Mouse (Mus musculus): ENCODE measurements at regions not wholly inside any gene's neighbourhood (a gene's known extent, or its start where the extent isn't known, plus 50 kb on each side); places are given as distances from the start of the nearest gene placed in this dataset.
"Not testable (repeated sequence)": the region's sequence is repeated elsewhere in the genome, so short reads cannot be mapped to it uniquely, and the experiment has no call there.

DNA sequence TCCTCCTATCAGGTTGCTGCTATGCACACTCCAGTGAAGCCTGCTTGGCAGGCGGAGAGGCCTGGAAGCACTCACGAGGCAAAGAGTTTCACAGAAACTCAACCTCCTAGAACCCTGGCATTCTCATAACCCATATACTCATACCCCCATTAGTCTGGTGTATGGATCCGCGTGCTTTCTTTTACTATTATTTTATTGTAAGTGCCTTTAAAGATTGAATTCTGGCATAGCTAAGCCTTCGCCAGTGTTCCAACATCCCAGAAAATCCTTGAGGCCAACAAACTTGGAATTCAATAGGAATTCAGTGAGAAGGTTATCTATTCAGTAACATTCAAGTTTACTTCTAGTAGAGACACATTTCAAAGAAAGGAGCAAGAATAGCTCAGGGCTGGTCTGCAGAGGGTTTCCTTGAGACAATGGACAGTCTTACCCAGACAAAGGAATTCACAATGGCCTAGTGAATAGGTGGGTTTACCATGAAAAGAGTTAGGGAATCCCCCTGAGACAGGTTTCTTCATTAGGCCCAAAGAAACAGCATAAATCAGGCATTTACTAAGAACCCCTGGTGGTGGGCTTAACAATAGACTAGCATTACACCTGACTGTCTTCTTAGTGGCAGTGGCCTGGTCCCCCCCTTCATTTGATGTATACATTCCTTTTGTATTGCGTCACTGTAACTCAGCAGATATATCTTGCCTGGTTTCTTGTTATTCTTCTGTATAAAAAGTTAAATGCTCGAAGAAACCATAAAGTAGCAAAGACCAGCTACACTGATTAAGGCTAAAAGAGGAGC lies 80.8 kb upstream of the Gm15446 start:
- H3K27ac ChIP-seq; H3K27me3 ChIP-seq; H3K9me3 ChIP-seq; H3K4me2 ChIP-seq; H3K4me3 ChIP-seq; H3K9ac ChIP-seq; H3K4me1 ChIP-seq; H3K36me3 ChIP-seq; ATAC-seq (ENCODE audit: insufficient number of reproducible peaks, low FRiP score, low TSS enrichment, low read depth): not testable (repeated sequence)
- 88% methylated on average over 7 of the region's 7 CpGs for WGBS

DNA sequence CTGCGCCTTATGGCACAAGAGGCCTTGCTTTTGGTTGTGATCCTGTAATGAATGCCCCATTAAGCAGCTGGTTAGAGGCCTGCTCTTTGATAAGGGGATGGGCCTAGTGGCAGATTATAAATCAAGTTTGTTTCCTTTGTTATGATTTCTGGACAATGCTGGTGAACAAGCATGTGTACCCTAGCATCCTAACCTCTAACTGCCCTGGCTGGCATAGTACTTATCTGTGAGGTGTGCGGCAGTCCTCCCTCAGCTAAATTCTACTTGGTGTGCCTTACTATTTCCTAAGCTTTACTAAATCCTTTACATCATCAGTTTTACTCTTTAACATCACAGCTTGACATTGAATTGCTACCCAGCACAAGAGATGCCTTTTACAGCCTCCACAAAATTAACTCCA lies 79.0 kb upstream of the Gm15446 start:
- not testable (repeated sequence) for H3K9me3 ChIP-seq; ATAC-seq (ENCODE audit: insufficient number of reproducible peaks, low FRiP score, low TSS enrichment, low read depth); H3K4me1 ChIP-seq; H3K27me3 ChIP-seq; H3K36me3 ChIP-seq; H3K9ac ChIP-seq; H3K27ac ChIP-seq
- peak overlapping the region; percentile 42 for H3K4me3 ChIP-seq
- WGBS, result 86% methylated on average over 2 of the region's 2 CpGs
- peak overlapping the region; percentile 41 for H3K4me2 ChIP-seq

DNA sequence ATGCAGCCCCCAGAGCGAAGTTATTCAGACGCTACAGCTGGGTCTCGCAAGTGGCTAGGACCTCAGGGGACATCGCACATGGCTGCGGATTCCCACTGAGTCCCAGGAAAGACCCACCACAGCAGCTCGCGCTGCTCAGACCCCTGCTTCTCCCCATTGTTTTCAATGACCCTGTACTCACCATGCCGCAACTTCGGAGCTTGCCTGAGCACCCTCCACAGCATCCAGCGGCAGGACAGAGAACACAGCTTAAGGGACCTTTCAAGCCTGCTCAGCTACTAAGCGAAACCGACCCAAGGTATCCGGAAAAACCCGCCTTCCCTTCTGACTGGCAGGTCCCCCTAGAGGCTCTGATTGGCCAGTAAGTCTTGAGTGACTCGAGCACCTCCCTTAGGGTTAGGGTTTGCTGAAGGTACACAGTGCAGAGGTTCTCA lies 78.4 kb upstream of the Gm15446 start:
- 0 out of 2 replicates have a peak, but pooled peaks have one; percentile 35 for ATAC-seq (ENCODE audit: insufficient number of reproducible peaks, low FRiP score, low TSS enrichment, low read depth)
- peak overlapping the region; percentile 42 for H3K4me3 ChIP-seq
- 6% methylated on average over 15 of the region's 15 CpGs for WGBS
- no peaks in the 10 kb centered on the region for H3K9me3 ChIP-seq
- no peak overlapping the region for H3K27ac ChIP-seq
- H3K9ac ChIP-seq, result no peak overlapping the region
- peak overlapping the region; percentile 41 for H3K4me2 ChIP-seq
- H3K27me3 ChIP-seq, result no peaks in the 10 kb centered on the region
- H3K4me1 ChIP-seq, result no peaks in the 10 kb centered on the region
- no peaks in the 10 kb centered on the region for H3K36me3 ChIP-seq

DNA sequence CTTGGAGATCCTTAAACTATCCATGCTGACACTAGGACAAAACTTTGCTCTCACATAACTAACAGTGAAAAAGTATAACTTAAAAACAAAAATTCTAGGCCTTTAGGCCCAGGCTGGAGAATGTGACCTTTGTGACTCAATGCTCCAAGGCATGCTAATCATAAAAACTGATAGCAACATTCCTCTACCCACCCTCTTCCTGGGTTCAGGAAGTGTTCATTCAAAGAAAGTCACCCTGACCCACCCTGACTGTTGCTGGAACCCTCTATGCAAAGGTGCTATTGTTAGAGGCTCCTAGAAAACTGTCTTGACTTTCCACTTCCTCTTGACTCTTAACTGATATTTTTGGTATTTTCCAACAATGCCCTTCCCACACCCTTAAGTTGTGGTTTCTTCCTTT lies 72.0 kb upstream of the Gm15446 start:
- H3K27ac ChIP-seq; H3K9ac ChIP-seq; H3K27me3 ChIP-seq; H3K9me3 ChIP-seq; H3K4me2 ChIP-seq; ATAC-seq (ENCODE audit: insufficient number of reproducible peaks, low FRiP score, low TSS enrichment, low read depth); H3K4me1 ChIP-seq; H3K36me3 ChIP-seq; H3K4me3 ChIP-seq: not testable (repeated sequence)

DNA sequence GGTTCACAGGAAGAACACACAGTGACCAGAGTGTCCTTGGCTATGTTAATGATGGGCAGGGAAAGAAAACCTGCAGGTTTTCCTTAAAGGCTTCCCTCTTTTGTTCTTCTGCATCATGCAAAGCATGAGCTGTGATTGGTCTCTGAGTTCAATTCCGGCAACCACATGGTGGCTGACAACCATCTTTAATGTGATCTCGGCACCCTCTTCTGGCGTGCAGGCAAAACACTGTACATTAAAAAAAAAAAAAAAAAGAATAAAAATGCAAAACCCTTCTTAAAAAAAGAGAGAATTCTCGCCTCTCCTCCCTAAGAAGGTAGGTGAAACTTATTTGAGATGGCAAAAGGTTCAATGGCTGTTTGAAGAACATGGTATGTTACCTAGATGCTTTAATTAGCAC lies 62.8 kb upstream of the Gm15446 start:
- ATAC-seq (ENCODE audit: insufficient number of reproducible peaks, low FRiP score, low TSS enrichment, low read depth), result no peak
- Histone ChIP-seq H3K27ac (no peak overlapping the region), H3K9me3 (no peaks in the 10 kb centered on the region), H3K4me3 (no peak overlapping the region), H3K36me3 (no peaks in the 10 kb centered on the region), H3K4me1 (no peaks in the 10 kb centered on the region), H3K4me2 (no peak overlapping the region), H3K9ac (no peak overlapping the region), H3K27me3 (no peaks in the 10 kb centered on the region)
- 83% methylated on average over 4 of the region's 4 CpGs for WGBS

DNA sequence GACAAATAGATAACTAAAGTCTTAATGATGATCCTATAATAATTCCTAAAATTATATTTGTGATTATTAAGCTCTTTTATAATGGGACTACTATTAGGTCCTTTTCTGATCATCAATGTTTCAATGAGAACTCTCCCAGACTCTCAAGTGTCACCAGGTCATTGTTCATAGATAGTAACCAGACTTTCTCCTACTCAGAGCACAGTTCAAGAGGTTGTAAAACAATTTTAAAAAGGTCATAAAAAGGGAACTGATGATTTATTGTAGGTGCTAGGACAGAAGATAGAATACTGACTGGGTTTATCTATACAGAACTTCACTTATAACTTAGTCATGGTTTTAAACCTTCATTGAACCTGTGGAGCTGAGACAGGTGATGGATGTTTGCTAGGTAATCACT lies 58.7 kb upstream of the Gm15446 start:
- not testable (repeated sequence) for ATAC-seq (ENCODE audit: insufficient number of reproducible peaks, low FRiP score, low TSS enrichment, low read depth); H3K9me3 ChIP-seq; H3K27ac ChIP-seq; H3K4me1 ChIP-seq; H3K4me3 ChIP-seq; H3K4me2 ChIP-seq; H3K9ac ChIP-seq; H3K27me3 ChIP-seq; H3K36me3 ChIP-seq

DNA sequence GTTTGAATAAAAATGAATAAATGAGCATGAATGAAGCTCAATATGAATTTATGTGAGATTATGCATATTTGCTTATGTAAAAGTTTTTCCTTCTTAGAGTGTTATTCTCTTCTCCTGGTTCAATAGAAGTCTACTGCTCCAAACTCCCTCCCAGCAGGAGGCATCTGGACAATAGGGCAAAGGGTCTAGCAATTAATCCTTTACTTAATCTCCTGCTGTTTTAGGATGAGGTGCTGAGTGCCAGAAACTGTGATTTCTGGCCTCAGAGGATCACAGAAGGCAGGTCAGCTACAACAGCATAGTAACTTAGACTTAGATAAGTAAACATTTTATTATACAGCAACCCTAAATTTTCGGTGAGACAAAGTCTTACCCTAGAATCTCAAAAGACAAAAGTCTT lies 57.6 kb upstream of the Gm15446 start:
- ATAC-seq (ENCODE audit: insufficient number of reproducible peaks, low FRiP score, low TSS enrichment, low read depth), result no peak

DNA sequence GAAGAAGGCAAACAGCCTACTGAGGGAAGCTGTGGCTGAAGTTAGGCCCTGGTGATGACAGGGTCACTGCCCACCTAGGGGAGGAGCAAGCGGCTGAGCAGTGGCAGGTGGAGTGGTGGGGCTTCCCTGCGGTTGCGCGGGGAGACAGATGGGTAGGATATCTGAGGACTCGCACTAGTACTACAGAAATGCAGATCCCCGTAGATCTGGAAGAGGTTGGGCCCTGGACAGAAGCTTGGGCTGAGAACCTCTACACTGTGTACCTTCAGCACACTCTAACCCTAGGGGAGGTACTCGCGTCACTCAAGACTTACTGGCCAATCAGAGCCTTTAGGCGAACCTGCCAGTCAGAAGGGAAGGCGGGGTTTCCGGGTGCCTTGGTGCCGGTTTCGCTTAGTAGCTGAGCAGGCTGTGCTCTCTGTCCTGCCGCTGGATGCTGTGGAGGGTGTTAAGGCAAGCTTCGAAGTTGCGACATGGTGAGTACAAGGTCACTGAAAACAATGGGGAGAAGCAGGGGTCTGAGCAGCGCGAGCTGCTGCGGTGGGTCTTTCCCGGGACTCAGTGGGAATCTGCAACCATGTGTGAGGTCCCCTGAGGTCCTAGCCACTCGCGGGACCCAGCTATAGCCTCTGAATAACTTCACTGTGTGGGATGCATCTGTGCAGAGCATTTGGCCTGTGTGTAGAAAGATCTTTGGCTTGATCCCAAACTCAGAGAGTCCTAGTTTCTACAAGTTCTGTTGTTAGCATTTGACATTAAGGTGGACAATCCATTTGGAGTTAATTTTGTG lies 56.7 kb upstream of the Gm15446 start:
- peak overlapping the region; percentile 34; the same call in 1 of the 2 replicates for H3K27ac ChIP-seq
- ATAC-seq (ENCODE audit: insufficient number of reproducible peaks, low FRiP score, low TSS enrichment, low read depth), result peak; percentile 91
- under 1% methylated on average over 22 of the region's 22 CpGs for WGBS
- peak overlapping the region; percentile 56 for H3K9ac ChIP-seq
- 0 out of 2 replicates have a peak, but pooled peaks cover 6% of the 10 kb centered on the region for H3K4me1 ChIP-seq
- peak overlapping the region; percentile 62 for H3K4me2 ChIP-seq
- no peaks in the 10 kb centered on the region for H3K27me3 ChIP-seq
- H3K36me3 ChIP-seq, result no peaks in the 10 kb centered on the region
- H3K4me3 ChIP-seq, result peak overlapping the region; percentile 63
- H3K9me3 ChIP-seq, result no peaks in the 10 kb centered on the region

More for the DNA sequence above, 57.6 kb upstream of the Gm15446 start:
- H3K4me2 ChIP-seq, result no peak overlapping the region
- WGBS, result 74% methylated on average over 1 of the region's 1 CpGs
- H3K4me1 ChIP-seq, result 0 out of 2 replicates have a peak, but pooled peaks cover 6% of the 10 kb centered on the region
- no peaks in the 10 kb centered on the region for H3K9me3 ChIP-seq
- no peak overlapping the region for H3K9ac ChIP-seq
- H3K27me3 ChIP-seq, result no peaks in the 10 kb centered on the region
- no peak overlapping the region for H3K27ac ChIP-seq
- H3K4me3 ChIP-seq, result no peak overlapping the region
- H3K36me3 ChIP-seq, result no peaks in the 10 kb centered on the region

DNA sequence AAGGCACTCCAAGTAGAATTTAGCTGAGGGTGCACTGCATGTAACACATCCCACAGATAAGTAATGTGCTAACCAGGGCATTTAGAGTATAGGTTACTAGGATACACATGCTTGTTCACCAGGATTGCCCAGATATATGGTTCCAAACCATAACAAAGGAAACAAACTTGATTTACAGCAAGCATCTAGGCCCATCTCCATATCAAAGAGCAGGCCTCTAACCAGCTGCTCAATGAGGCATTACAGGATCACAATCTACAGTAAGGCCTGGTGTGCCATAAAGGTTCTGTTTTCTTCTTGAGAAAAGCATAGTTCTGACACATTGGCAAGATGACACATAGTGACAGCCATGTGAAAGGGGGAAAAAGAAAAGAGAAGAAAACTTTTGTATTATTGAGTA lies 56.0 kb upstream of the Gm15446 start:
- not testable (repeated sequence) for H3K27ac ChIP-seq; H3K27me3 ChIP-seq; ATAC-seq (ENCODE audit: insufficient number of reproducible peaks, low FRiP score, low TSS enrichment, low read depth); H3K36me3 ChIP-seq; H3K9me3 ChIP-seq; H3K4me1 ChIP-seq; H3K9ac ChIP-seq
- Histone ChIP-seq H3K4me3 (peak overlapping the region; percentile 63), H3K4me2 (peak overlapping the region; percentile 62)
